Mouse (Mus musculus) yolk sac, embryonic 10.5 days (tissue): Measurements from ENCODE around the gene Csrnp3.

Experiments
- DNase-seq: peaks from one replicate; pipeline ENCODE4 v3.0.0-alpha.2; 2017; ENCODE audit warnings: low spot score

The Csrnp3 gene

DNA sequence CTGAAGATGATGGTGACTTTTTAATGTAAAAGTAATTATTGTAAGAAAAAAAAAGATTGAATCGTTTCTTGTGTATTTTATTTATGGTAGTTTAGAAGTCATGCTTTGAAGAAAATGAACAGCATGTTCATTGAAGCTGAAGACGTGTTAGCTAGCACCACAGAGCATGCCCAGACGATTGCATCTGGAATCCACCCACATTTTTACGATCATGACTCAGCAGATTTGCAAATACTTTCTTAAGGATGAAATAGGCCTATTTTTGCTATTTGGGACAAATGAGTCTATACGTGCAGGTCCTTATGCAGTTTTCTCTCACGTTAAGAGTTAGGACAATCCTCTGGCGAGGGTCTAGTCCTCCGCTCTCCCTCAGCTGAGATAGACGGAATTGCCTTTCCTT, 177.9 kb downstream of the Csrnp3 start:
- DNase-seq: no peak

GRCm38 (mm10) chr2:66024837-66025236, 179.3 kb downstream of the Csrnp3 start:
- no peak for DNase-seq

- no peak for DNase-seq
Measured at GRCm38 (mm10) chr2:66028812-66029211, 183.2 kb downstream of the Csrnp3 start.

GRCm38 (mm10) chr2:66034907-66035679, 189.5 kb downstream of the Csrnp3 start:
- DNase-seq: no peak

- no peak for DNase-seq
Measured at GRCm38 (mm10) chr2:66040611-66041010, 195.0 kb downstream of the Csrnp3 start.

DNA sequence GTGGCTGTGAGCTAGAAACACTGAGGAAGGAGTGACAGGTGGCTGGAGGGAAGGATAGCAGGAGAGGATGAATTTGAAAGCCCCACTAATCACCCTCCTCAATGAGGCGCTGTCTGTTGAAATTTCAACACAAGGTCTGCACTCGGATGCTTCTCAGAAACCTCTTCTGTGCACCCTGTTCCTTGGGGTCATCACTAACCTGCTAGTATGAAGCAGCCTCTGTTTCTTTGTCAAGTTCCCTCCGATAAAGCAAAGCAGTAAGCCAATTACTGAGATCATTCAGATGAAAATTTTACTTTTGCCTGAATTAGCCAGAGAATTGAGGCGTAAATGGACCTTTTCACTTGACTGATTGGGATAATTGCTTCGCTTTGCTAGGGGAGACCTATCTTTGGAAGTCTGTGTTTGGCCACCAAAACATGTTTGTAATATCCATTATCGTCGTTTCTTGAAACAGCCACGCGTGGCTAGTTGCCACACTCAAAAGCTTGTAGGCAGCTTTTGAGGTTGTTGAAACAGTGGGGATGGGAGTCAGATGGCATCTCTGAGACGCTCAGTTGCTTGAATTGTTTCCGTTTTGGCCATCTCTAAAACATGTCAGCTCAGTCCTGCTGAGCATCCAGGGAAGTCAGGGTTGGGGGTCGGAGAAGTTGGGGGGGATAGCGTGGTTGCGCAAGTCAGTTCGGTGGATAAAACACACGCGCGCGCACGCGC, 195.8 kb downstream of the Csrnp3 start:
- no peak for DNase-seq

DNA sequence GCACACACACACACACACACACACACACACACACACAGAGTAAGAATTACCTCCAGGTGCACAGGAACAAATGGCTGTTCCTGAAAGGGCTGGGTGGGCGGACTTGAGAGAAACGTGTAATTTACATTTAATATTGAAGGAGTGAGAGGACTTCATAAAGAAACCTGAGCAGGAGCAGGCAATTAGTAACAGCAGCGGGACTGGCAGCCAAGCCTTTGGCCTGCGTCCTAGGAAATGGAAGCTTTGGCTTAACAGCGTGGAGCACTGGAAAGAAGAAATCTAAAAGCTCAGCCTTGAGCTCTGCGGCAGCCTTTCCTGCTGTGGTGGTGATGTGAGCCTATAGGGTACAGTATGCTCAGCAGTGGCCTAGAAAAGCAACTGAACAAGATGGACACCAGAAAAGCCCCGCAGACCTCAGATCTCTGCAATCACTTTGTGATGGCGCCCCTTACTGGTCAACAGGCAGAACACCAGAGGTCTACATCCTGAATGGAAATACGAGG, 196.4 kb downstream of the Csrnp3 start:
- no peak for DNase-seq

GRCm38 (mm10) chr2:66043441-66044404, 198.2 kb downstream of the Csrnp3 start:
- no peak for DNase-seq

DNA sequence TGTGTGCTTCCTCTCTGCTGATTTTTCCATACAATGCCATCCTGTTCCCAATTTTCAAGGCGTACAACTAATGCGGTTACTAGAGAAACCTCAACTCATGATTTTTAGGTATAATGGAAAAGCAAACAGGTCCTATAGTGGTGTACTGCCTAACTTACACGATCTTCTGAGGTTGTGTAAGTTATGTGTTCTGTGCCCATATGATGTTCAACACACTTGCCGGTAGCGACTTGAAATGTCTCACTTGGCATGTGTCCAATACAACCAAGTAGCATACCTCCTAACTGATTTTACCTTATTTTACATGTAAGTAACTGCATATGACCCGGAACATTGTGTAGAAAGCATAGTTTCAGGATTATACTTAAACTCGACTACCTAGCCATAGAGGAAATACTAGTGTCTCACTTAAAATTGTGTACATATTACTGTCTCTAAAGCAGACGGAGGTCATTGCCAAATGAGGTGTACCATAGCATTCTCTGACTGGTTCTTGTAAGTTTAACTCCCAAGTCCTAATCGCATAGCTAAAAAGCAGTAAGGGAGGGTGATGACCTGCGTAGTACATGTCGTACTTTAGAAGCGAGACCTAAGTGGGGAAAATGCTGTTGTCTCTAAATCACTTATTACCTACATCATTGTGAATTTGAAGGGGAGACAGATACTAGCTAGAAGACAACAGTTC, 199.0 kb downstream of the Csrnp3 start:
- DNase-seq: no peak

- DNase-seq: no peak
Measured at GRCm38 (mm10) chr2:66063291-66063690, 217.7 kb downstream of the Csrnp3 start.

- no peak for DNase-seq
Measured at GRCm38 (mm10) chr2:66069454-66069853, 223.9 kb downstream of the Csrnp3 start.

DNA sequence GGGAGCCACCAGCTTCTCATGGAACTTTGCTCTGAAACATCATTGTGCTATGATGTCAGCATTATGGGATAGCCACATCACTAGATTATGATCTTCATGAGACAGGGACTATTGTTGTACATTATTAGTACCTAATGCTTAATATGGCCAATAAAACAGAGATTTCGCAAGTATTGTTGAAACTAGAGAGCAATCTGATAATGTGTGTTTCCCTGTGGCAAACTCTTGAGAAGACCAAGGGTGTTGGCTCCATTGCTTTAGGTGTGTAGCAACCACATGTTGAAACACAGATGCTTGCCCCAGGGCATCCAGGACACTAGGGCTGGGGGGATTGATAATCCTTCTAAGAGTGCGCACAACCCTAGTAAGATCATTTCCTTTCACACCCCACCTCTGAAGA, 235.2 kb downstream of the Csrnp3 start:
- no peak for DNase-seq
